Mouse (Mus musculus) hematopoietic stem cell, adult 5-6 weeks (primary cell): ENCODE measurements around the gene Traf4. TPM values are rescaled to one million over a fixed set of nuclear protein-coding genes. Genes with fewer than 3 reads are reported as not detected.

ENCODE experiments used
- ATAC-seq, 2 experiments: fragments of 125-278 bp in 1 of 2; replicated peaks in 1 of 2; 2 replicates each; pipeline ENCODE4 v1.8.0; 2016 to 2017; ENCODE audit warnings: inconsistent platforms in 2 of 2, mild to moderate bottlenecking in 2 of 2, moderate number of reproducible peaks in 2 of 2, low read depth in 1 of 2, moderate TSS enrichment in 1 of 2; ENCODE audit not compliant: low FRiP score in 2 of 2, poor library complexity in 2 of 2, severe bottlenecking in 2 of 2, insufficient read depth in 1 of 2, low TSS enrichment in 1 of 2
- total RNA-seq: library from RNA; stranded (forward); fragments of 172-1452, 232-1000 nt; gene quantifications from 2 replicates; pipeline ENCODE4 v1.2.3, GENCODE M21; 2017

The Traf4 gene
- total RNA-seq, 1 experiment from 2014 or later = 13.5 TPM

- peak; percentile 47 to 68; a peak in 3 of 4 replicates for ATAC-seq
Observed at GRCm38 (mm10) chr11:78125691-78126090, 39.7 kb downstream of the Traf4 start.

GRCm38 (mm10) chr11:78123782-78124181 is 41.6 kb downstream of the Traf4 start:
- ATAC-seq = no peak

GRCm38 (mm10) chr11:78122815-78123214 is 42.6 kb downstream of the Traf4 start:
- no peak for ATAC-seq

- no peak for ATAC-seq
Observed at GRCm38 (mm10) chr11:78121176-78121575, 44.2 kb downstream of the Traf4 start.

GRCm38 (mm10) chr11:78119898-78120297 is 45.5 kb downstream of the Traf4 start:
- peak; percentile 61 to 69 for ATAC-seq

GRCm38 (mm10) chr11:78118467-78118866 is 46.9 kb downstream of the Traf4 start:
- ATAC-seq = no peak

- no peak for ATAC-seq
Observed at GRCm38 (mm10) chr11:78116146-78116410, 49.3 kb downstream of the Traf4 start.

GRCm38 (mm10) chr11:78115367-78116145 is 49.8 kb downstream of the Traf4 start:
- ATAC-seq = peak; percentile 81 to 93

- ATAC-seq = no peak
Observed at GRCm38 (mm10) chr11:78114676-78115366, 50.6 kb downstream of the Traf4 start.

- no peak for ATAC-seq
Observed at GRCm38 (mm10) chr11:78113616-78114015, 51.8 kb downstream of the Traf4 start.

Other genes starting within 250 kb of the Traf4 start
- not detected in 2 replicates for gene Sez6, start 234.8 kb downstream of the Traf4 start, total RNA-seq
- gene Phf12, start 182.8 kb downstream of the Traf4 start, total RNA-seq = 24.6 and 42.8 TPM in 2 replicates
- gene Dhrs13, start 133.3 kb downstream of the Traf4 start, total RNA-seq = 7.1 and 12.3 TPM in 2 replicates
- 40.9 and 46.3 TPM in 2 replicates for gene Flot2, start 127.7 kb downstream of the Traf4 start, total RNA-seq
- 28.3 and 28.5 TPM in 2 replicates for gene Eral1, start 85.2 kb downstream of the Traf4 start, total RNA-seq
- 3.2 and 5.6 TPM in 2 replicates for gene Fam222b, start 70.9 kb downstream of the Traf4 start, total RNA-seq
- gene Nek8, start 11.1 kb upstream of the Traf4 start, total RNA-seq = 4.6 and 4.8 TPM in 2 replicates
- 4.7 and 5.2 TPM in 2 replicates for gene Tlcd1, start 11.1 kb upstream of the Traf4 start, total RNA-seq
- 3,301 and 3,769 TPM in 2 replicates for gene Rpl23a, start 18.0 kb upstream of the Traf4 start, total RNA-seq
- gene Rab34, start 22.8 kb upstream of the Traf4 start, total RNA-seq = 1.1 and 3.2 TPM in 2 replicates
- gene Proca1, start 27.8 kb upstream of the Traf4 start, total RNA-seq = 0.44 and 1.5 TPM in 2 replicates
- gene Sdf2, start 80.2 kb upstream of the Traf4 start, total RNA-seq = 38.1 and 54.2 TPM in 2 replicates
- 45.6 and 51.3 TPM in 2 replicates for gene Supt6, start 80.4 kb upstream of the Traf4 start, total RNA-seq
- gene 2610507B11Rik, start 96.2 kb upstream of the Traf4 start, total RNA-seq = 83.7 and 92.7 TPM in 2 replicates
- gene BC030499, start 125.3 kb upstream of the Traf4 start, total RNA-seq = 0.38 TPM in 1 of 2 replicates, not detected in the other
- gene Spag5, start 135.9 kb upstream of the Traf4 start, total RNA-seq = 39.9 and 49.1 TPM in 2 replicates
- gene Aldoc, start 157.4 kb upstream of the Traf4 start, total RNA-seq = 6.6 and 8.7 TPM in 2 replicates
- 9.9 and 10.1 TPM in 2 replicates for gene Pigs, start 162.8 kb upstream of the Traf4 start, total RNA-seq
- gene Unc119, start 177.9 kb upstream of the Traf4 start, total RNA-seq = 17.4 and 29.9 TPM in 2 replicates
- gene Foxn1, start 221.0 kb upstream of the Traf4 start, total RNA-seq = not detected in 2 replicates